Mouse (Mus musculus) CH12.LX (cell line): Measurements from ENCODE around the gene Cipc.

Experiments
- CTCF ChIP-seq, 2 experiments: IDR thresholded peaks in 1 of 2; conservative IDR thresholded peaks in 1 of 2; 2 replicates each; pipeline ENCODE4 v1.5.1; 2011 to 2012; ENCODE audit warnings: low read depth in 2 of 2, low read length in 2 of 2, improper control_type of control experiment in 1 of 2, inconsistent platforms in 1 of 2, mild to moderate bottlenecking in 1 of 2, moderate library complexity in 1 of 2
- ELF1 ChIP-seq: IDR thresholded peaks from 2 replicates; pipeline ENCODE4 v1.6.1; 2014; ENCODE audit warnings: low read depth, mild to moderate bottlenecking, inconsistent platforms, low read length, improper control_type of control experiment
- EP300 ChIP-seq: IDR thresholded peaks from 2 replicates; pipeline ENCODE4 v1.6.1; 2011; ENCODE audit warnings: low read length, improper control_type of control experiment
- HCFC1 ChIP-seq: IDR thresholded peaks from 2 replicates; pipeline ENCODE4 v1.6.1; 2012; ENCODE audit warnings: low read depth, mild to moderate bottlenecking, inconsistent platforms, low read length, improper control_type of control experiment
- JUND ChIP-seq: conservative IDR thresholded peaks from 2 replicates; pipeline ENCODE4 v1.6.1; 2011; ENCODE audit warnings: low read depth, low read length, improper control_type of control experiment
- KAT2A ChIP-seq: IDR thresholded peaks from 2 replicates; pipeline ENCODE4 v1.6.1; 2012; ENCODE audit warnings: low read length, improper control_type of control experiment, inconsistent platforms; ENCODE audit not compliant: insufficient replicate concordance
- MAX ChIP-seq: IDR thresholded peaks from 2 replicates; pipeline ENCODE4 v1.6.1; 2011; ENCODE audit warnings: low read length, improper control_type of control experiment
- POLR2A ChIP-seq: IDR thresholded peaks from 2 replicates; pipeline ENCODE4 v1.6.1; 2011; ENCODE audit warnings: low read depth, mild to moderate bottlenecking, improper control_type of control experiment, low read length
- POLR2AphosphoS2 ChIP-seq: IDR thresholded peaks from 2 replicates; pipeline ENCODE4 v1.6.1; 2011; ENCODE audit warnings: low read depth, low read length, improper control_type of control experiment
- RCOR1 ChIP-seq: conservative IDR thresholded peaks from 2 replicates; pipeline ENCODE4 v1.6.1; 2012; ENCODE audit warnings: low read depth, mild to moderate bottlenecking, inconsistent platforms, low read length, improper control_type of control experiment
- SMC3 ChIP-seq: IDR thresholded peaks from 2 replicates; pipeline ENCODE4 v1.6.1; 2011; ENCODE audit warnings: low read depth, low read length, improper control_type of control experiment
- TBP ChIP-seq: conservative IDR thresholded peaks from 2 replicates; pipeline ENCODE4 v1.6.1; 2011; ENCODE audit warnings: low read depth, low read length, improper control_type of control experiment
- ZNF384 ChIP-seq: IDR thresholded peaks from 2 replicates; pipeline ENCODE4 v1.6.1; 2012; ENCODE audit warnings: low read depth, low read length, improper control_type of control experiment, inconsistent platforms

DNA sequence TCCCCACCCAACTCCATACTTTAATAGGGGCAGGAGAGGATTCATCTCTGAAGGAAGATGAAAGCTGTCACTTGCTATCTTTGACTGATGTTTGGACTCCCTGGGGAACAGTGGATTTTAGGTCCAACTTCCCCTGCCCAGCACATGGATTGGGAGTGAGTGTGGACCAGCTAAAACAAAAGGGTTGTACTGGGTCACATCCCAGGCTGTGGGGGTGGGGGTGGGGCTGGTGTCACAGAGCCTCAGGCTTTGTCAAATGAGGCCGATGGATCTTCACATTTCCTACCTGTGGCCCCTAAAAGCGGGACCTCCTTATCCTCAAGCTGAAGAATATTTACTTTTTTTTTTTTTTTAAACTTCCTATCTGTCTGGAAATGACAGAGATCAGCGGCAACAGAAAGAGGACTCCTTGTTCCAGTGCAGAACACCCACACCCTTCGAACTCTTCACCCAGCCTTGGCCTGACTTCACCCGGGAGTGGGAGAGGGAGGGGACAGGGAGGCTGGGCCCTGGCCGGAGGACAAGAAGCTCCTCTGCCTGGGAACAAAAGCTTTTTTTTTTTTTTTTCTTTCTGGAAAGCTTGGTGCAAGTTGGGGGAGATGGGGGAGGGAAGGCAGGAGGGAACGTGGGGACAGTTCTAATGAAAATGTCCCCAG lies 14.8 kb upstream of the Cipc start:
- TF ChIP-seq ELF1 (no peak), EP300 (no peak), RCOR1 (no peak), CTCF (conservative IDR thresholded peaks at IDR 0.05 in 1 of 2, IDR thresholded peaks at IDR 0.05 in 1 of 2; ENCODE audit: low read depth in 2 of 2, low read length in 2 of 2) (no peak), POLR2A (no peak), ZNF384 (no peak), POLR2AphosphoS2 (no peak), MAX (no peak), KAT2A (no peak), JUND (no peak), SMC3 (no peak), HCFC1 (no peak), TBP (no peak)
